Mouse (Mus musculus): ENCODE results near the gene Grin2b.

DNA sequence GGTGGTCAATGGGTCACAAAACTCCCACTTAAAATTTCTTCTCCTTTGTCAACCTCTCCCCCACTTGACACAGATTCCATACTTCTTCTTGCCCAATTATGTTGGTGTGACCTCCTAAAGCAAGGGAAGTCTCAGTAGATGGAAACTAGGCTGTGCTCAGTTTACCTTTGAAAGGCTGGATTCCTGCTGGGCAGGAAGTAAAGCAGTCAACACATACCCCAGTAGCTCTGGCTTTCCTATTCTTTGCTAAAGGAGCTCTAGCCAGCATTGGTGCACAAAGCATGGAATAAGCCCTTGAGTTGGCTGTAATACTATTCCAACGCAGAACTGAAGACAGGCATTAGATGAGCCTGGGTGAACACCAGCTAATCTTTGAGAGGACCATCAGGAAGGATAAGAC, 459.1 kb downstream of the Grin2b start:
- TF ChIP-seq CTCF (IDR thresholded peaks at IDR 0.05; ENCODE audit: low read depth) (no peak), EP300 (optimal IDR thresholded peaks at IDR 0.05) (no peak)

All from stomach, postnatal 0 days (tissue).